Mouse (Mus musculus): ENCODE data around the gene Rnf24. TPM values are rescaled to one million over a fixed set of nuclear protein-coding genes. Genes with fewer than 3 reads are reported as not detected.

The Rnf24 gene
- total RNA-seq, 2 experiments from 2014 or later = 41.1 to 42.8 TPM

- DNase-seq = no peak
- intact Hi-C loops (cut with DNase I) = loop anchor here (10.0 kb wide), 1 partner anchor 230 kb away; the partner anchor contains the start of gene Smox
Measured at GRCm38 (mm10) chr2:131265056-131265455, 87.6 kb downstream of the Rnf24 start.

DNA sequence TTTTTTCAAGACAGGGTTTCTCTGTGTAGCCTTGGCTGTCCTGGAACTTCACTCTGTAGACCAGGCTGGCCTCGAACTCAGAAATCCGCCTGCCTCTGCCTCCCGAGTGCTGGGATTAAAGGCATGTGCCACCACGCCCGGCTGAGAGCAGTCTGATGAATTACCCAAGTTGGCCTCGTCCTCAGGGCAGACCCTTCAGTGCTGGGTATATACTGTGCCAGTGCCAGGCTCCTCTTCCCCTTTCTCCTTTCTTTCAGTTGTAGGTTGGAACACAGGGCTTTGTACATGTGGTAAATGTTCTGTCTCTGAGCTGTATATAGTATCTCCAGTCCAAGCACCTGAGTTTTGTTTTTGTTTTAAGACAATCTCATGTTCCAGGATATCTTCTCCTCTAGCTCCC is 88.7 kb downstream of the Rnf24 start:
- intact Hi-C loops (cut with DNase I) = loop anchor here (10.0 kb wide), 1 partner anchor 231 kb away; the partner anchor contains the start of gene Smox
- DNase-seq = no peak

DNA sequence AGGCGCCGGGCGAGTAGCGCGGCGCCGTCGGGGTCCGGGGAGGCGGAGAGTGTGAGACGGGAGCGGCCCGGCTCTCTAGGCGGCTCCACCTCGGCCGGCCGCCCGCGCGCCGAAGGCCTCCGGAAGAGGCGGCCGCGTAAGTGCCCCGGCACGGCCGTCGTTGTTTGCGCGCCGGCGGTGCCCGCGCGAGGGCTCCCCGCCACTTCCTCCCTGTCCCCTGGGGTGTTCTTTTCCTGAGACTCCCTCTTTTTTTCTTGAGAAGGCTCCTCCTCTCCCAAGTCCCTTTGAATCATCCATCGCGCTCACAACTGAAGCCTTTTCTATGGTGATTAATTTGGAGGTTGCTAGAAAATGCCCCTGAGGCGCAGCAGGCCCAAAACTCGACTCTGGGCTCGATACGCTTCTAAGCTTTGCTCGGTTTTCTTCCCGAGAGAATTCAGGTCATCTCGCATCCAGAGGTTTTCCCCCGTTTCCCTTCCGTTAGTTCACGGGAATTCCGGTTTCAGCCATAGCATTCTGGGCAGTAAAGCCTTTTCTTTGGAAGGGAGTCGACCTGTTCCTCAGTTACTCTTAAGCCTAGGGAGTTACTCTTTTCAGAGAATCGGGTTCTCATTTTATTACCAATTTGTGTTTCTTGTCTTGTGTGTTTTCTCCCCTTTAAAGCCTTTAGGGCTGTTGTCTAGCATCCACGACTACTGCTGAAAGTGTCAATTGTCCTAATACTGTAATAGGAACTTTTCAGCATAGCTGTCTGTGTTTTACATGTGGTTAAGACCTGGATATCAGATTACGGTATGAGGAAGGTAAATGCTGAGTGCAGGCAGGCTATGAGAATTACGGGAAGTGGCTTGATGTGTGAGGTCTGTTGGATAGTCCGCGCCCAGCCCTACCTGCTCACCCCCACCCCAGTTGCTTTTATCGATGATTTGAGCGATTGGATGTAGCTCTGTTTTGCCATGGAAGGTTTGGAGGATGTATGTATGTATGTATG is 89.7 kb downstream of the Rnf24 start:
- DNase-seq = no peak
- intact Hi-C loops (cut with DNase I) = loop anchor here (10.0 kb wide), 1 partner anchor 232 kb away; the partner anchor contains the start of gene Smox

GRCm38 (mm10) chr2:131262213-131262672 is 90.4 kb downstream of the Rnf24 start, which contains the start of gene Pank2:
Gene Pank2 (plus strand): TSS chr2:131262495.
- intact Hi-C loops (cut with DNase I) = loop anchor here (10.0 kb wide), 1 partner anchor 233 kb away; the partner anchor contains the start of gene Smox
- peak; percentile 99 for DNase-seq

GRCm38 (mm10) chr2:131261481-131262212 is 91.0 kb downstream of the Rnf24 start:
- DNase-seq = no peak
- intact Hi-C loops (cut with DNase I) = loop anchor here (10.0 kb wide), 1 partner anchor 233 kb away; the partner anchor contains the start of gene Smox

- intact Hi-C loops (cut with DNase I) = loop anchor here (10.0 kb wide), 1 partner anchor 234 kb away; the partner anchor contains the start of gene Smox
- DNase-seq = no peak
Measured at GRCm38 (mm10) chr2:131260544-131261307, 92.0 kb downstream of the Rnf24 start.

DNA sequence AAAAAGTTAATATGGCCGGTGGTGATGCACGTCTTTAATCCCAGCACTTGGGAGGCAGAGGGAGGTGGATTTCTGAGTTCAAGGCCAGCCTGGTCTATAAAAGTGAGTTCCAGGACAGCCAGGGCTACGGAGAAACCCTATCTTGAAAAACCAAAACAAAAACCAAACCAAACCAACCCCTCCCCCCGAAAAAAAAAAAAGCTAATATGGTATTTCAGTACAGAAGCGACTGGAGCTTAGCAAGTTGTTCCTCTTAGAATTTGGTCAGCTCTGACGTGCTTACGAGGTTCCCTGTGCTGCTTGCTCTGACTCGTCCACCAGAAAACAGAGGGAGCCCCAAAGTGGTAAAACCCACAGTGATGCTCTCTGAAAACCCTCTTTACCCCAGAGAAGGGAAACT is 94.0 kb downstream of the Rnf24 start:
- intact Hi-C loops (cut with DNase I) = no loop called here
- no peak for DNase-seq

- DNase-seq = no peak
- intact Hi-C loops (cut with DNase I) = no loop called here
Measured at GRCm38 (mm10) chr2:131255738-131256137, 97.0 kb downstream of the Rnf24 start.

DNA sequence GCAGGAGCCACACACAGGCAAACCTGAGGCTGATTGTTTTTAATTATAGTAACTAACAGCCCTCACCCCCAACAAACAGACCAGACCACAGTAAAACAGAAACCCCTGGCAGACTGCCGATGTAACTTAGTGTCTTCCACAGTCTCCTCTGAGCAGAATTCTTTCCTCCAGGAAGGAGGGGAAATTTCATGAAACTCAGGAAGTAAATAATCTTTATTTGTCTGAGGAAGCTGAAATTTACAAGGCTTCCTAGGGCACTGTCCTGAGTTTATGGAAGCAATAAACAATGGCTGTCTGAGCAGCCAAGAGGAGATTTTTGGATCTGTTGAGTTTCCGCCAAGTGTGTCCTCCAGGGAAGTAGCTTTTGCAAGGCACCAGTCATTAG is 98.4 kb downstream of the Rnf24 start:
- DNase-seq = no peak
- intact Hi-C loops (cut with DNase I) = no loop called here

DNA sequence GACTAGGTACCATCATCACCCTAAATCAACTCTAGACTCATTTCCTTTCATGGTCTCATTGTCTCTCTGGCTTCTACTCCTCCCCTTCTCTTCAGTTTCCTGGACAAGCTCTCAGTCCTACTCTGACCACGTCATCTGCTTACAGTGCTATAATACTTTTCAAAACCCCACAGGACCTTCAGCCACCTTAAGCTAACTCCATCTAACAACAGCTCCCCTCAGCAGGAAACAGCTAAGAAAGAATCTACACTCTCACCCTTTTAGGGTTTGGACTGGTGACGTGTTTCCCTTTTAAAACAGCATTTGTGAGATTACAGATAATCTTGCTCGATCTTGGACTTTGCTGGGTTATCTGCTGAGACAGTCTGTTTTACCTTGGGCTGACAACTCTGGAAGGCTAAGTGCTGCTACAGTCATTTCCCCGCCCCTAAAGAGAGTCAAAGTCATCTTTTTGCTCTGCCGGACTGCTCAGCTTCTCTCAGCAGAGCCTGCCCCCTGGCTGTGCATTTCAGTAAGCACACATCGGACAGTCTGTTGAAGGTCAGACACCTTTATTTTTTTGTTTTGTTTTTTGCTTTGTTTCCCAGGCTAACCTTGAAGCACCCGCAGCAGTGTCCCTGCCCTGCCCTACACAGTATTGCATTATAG is 98.9 kb downstream of the Rnf24 start:
- DNase-seq = peak; percentile 59
- intact Hi-C loops (cut with DNase I) = no loop called here

Small RNA genes lying within 50 kb of the gene (microRNA-seq; reads per million reads assigned to microRNA genes)
- 29.8 reads per million, percentile 39 among the genes with 10 or more reads in this experiment for gene Mir103-2

Other genes with a start within 250 kb of the Rnf24 start
- 1 to 10 TPM; 9.0 to 9.7 TPM for gene Hspa12b, start 225.6 kb downstream of the Rnf24 start, total RNA-seq (2021)
- not detected for gene Gm11037, start 219.4 kb downstream of the Rnf24 start, total RNA-seq (2021)
- 10 to 100 TPM; 57.3 to 59.2 TPM for gene 1700037H04Rik, start 192.8 kb downstream of the Rnf24 start, total RNA-seq (2021)
- 100 to 1,000 TPM; 103 to 108 TPM for gene Cenpb, start 172.8 kb downstream of the Rnf24 start, total RNA-seq (2021)
- 10 to 100 TPM; 25.1 to 30.1 TPM for gene Cdc25b, start 165.9 kb downstream of the Rnf24 start, total RNA-seq (2021)
- 10 to 100 TPM; 25.2 to 31.6 TPM for gene Spef1, start 165.6 kb downstream of the Rnf24 start, total RNA-seq (2021)
- gene Ap5s1, start 145.8 kb downstream of the Rnf24 start, total RNA-seq (2021) = 10 to 100 TPM; 17.9 to 18.5 TPM
- gene Mavs, start 118.8 kb downstream of the Rnf24 start, total RNA-seq (2021) = 1 to 10 TPM; 4.5 to 4.7 TPM
- gene Pank2, start 90.4 kb downstream of the Rnf24 start, total RNA-seq (2021) = 10 to 100 TPM; 47.6 to 50.8 TPM
- 10 to 100 TPM; 48.4 to 52.8 TPM for gene Smox, start 138.6 kb upstream of the Rnf24 start, total RNA-seq (2021)
- 1 to 10 TPM; 2.6 to 4.5 TPM for gene Adra1d, start 209.4 kb upstream of the Rnf24 start, total RNA-seq (2021)